Mouse (Mus musculus) intestine, postnatal 0 days (tissue): ENCODE results near the gene Abca3. TPM values are rescaled to one million over a fixed set of nuclear protein-coding genes. Genes with fewer than 3 reads are reported as not detected.

Experiments used
- ATAC-seq: fragments of 200-750 bp; cut with Nextera tagmentation; 2 replicates; pipeline ENCODE4 v1.8.0; 2017; ENCODE audit warnings: mild to moderate bottlenecking, moderate TSS enrichment, moderate library complexity
- H3K27ac ChIP-seq: fragments of 300-500 bp; sonication (generic); 2 replicates; pipeline ENCODE4 v1.5.1; 2014; ENCODE audit warnings: mild to moderate bottlenecking, low read depth, low read length, moderate library complexity
- H3K27me3 ChIP-seq: fragments of 300-500 bp; sonication (generic); replicated peaks from 2 replicates; pipeline ENCODE4 v1.6.1; 2014; ENCODE audit warnings: low read length, mixed read lengths; ENCODE audit not compliant: control insufficient read depth, insufficient read depth
- H3K36me3 ChIP-seq: fragments of 300-500 bp; sonication (generic); 2 replicates; pipeline ENCODE4 v1.6.1; 2014; ENCODE audit warnings: mild to moderate bottlenecking, moderate library complexity; ENCODE audit not compliant: control insufficient read depth, insufficient read depth
- H3K4me1 ChIP-seq: fragments of 300-500 bp; sonication (generic); replicated peaks from 2 replicates; pipeline ENCODE4 v1.6.1; 2014; ENCODE audit warnings: antibody characterized with exemption, low read length, mixed read lengths; ENCODE audit not compliant: control insufficient read depth, insufficient read depth
- H3K4me2 ChIP-seq: fragments of 300-500 bp; sonication (generic); replicated peaks from 2 replicates; pipeline ENCODE4 v1.6.1; 2014; ENCODE audit warnings: low read depth, mild to moderate bottlenecking, moderate library complexity
- H3K4me3 ChIP-seq: fragments of 300-500 bp; sonication (generic); 2 replicates; pipeline ENCODE4 v1.5.1; 2014; ENCODE audit warnings: low read depth, low read length
- H3K9ac ChIP-seq: fragments of 300-500 bp; sonication (generic); 2 replicates; pipeline ENCODE4 v1.6.1; 2014; ENCODE audit warnings: mild to moderate bottlenecking, low read depth, low read length
- H3K9me3 ChIP-seq: fragments of 300-500 bp; sonication (generic); 2 replicates; pipeline ENCODE4 v1.6.1; 2016; ENCODE audit warnings: mixed run types; ENCODE audit not compliant: control insufficient read depth
- CTCF ChIP-seq: sonication (generic); IDR thresholded peaks from 2 replicates; pipeline ENCODE4 v1.5.1; 2016; ENCODE audit warnings: low read depth, mild to moderate bottlenecking, control low read depth, antibody characterized with exemption, moderate library complexity
- WGBS: fragments of 180-500 bp; shearing (Covaris S2); extraction: QIAGEN DNeasy Blood & Tissue Kit; methylation state at CpG from one replicate; pipeline ENCODE4 v1.1.7; 2014; 5-methylcytosine and 5-hydroxymethylcytosine counted together
- polyA plus RNA-seq: library from polyadenylated mRNA; unstranded; fragments of >200 nt; fragmentation: Nextera tagmentation; extraction: Ambion mirVana; gene quantifications from 2 replicates; pipeline ENCODE4 v1.2.1, GENCODE M21; 2015

Abca3 gene
- polyA plus RNA-seq, 1 experiment from 2014 or later = 11.3 TPM

GRCm38 (mm10) chr17:24346831-24347230 lies 4.9 kb upstream of the Abca3 start:
- no peak overlapping the region for H3K27ac ChIP-seq
- WGBS = 47% methylated on average over 7 of the region's 7 CpGs
- H3K4me1 ChIP-seq = peaks cover 4% of the 10 kb centered on the region; the same call in 1 of the 2 replicates
- no peak overlapping the region for H3K4me3 ChIP-seq
- ATAC-seq = no peak
- no peak for TF ChIP-seq CTCF
- no peak overlapping the region for H3K9ac ChIP-seq
- H3K36me3 ChIP-seq = no peaks in the 10 kb centered on the region
- H3K9me3 ChIP-seq = no peaks in the 10 kb centered on the region
- H3K4me2 ChIP-seq = no peak overlapping the region
- H3K27me3 ChIP-seq = peaks cover 11% of the 10 kb centered on the region; the same call in 1 of the 2 replicates

- Histone ChIP-seq H3K36me3 (no peaks in the 10 kb centered on the region), H3K4me2 (no peak overlapping the region), H3K4me3 (no peak overlapping the region), H3K4me1 (peaks cover 4% of the 10 kb centered on the region; the same call in 1 of the 2 replicates), H3K9ac (no peak overlapping the region), H3K9me3 (no peaks in the 10 kb centered on the region), H3K27me3 (peaks cover 11% of the 10 kb centered on the region; the same call in 1 of the 2 replicates), H3K27ac (no peak overlapping the region)
- TF ChIP-seq CTCF = no peak
- no peak for ATAC-seq
- 64% methylated on average over 2 of the region's 2 CpGs for WGBS
These were observed 2.6 kb upstream of the Abca3 start for GRCm38 (mm10) chr17:24349176-24349575.

- Histone ChIP-seq H3K9me3 (no peaks in the 10 kb centered on the region), H3K4me2 (peak within 1 kb of the TSS; percentile 80), H3K4me1 (peaks cover 4% of the 10 kb centered on the region; the same call in 1 of the 2 replicates), H3K27me3 (peaks cover 11% of the 10 kb centered on the region; the same call in 1 of the 2 replicates), H3K9ac (peak within 1 kb of the TSS; percentile 73), H3K27ac (peak within 1 kb of the TSS; percentile 47), H3K4me3 (peak within 1 kb of the TSS; percentile 71), H3K36me3 (no peaks in the 10 kb centered on the region)
- ATAC-seq = peak; percentile 1; the same call in 1 of the 2 replicates
- no peak for TF ChIP-seq CTCF
- 6% methylated on average over 42 of the region's 42 CpGs for WGBS
These were observed 607 bp upstream of the Abca3 start, which contains the start of gene Abca17 for GRCm38 (mm10) chr17:24350926-24351759. Gene Abca17 (minus strand): TSS chr17:24351068.

GRCm38 (mm10) chr17:24352370-24353194 lies 832 bp downstream of the Abca3 start:
- no peak for TF ChIP-seq CTCF
- WGBS = 5% methylated on average over 33 of the region's 36 CpGs
- ATAC-seq = 0 out of 2 replicates have a peak, but pooled peaks have one; percentile 17
- H3K27me3 ChIP-seq = peaks cover 11% of the 10 kb centered on the region; the same call in 1 of the 2 replicates
- peak overlapping the region; percentile 73 for H3K9ac ChIP-seq
- peak overlapping the region; percentile 80 for H3K4me2 ChIP-seq
- 0 out of 2 replicates have a peak overlapping the region, but pooled peaks have one; percentile 47 for H3K27ac ChIP-seq
- H3K36me3 ChIP-seq = no peaks in the 10 kb centered on the region
- H3K4me1 ChIP-seq = peaks cover 4% of the 10 kb centered on the region; the same call in 1 of the 2 replicates
- H3K9me3 ChIP-seq = no peaks in the 10 kb centered on the region
- H3K4me3 ChIP-seq = peak overlapping the region; percentile 71

- 89% methylated on average over 3 of the region's 3 CpGs for WGBS
- ATAC-seq = no peak
These were observed 2.2 kb downstream of the Abca3 start for GRCm38 (mm10) chr17:24353960-24354359.

More at GRCm38 (mm10) chr17:24353960-24354359, 2.2 kb downstream of the Abca3 start:
- Histone ChIP-seq H3K4me3 (no peak overlapping the region), H3K4me2 (no peak overlapping the region), H3K27ac (no peak overlapping the region), H3K9me3 (no peaks in the 10 kb centered on the region), H3K9ac (no peak overlapping the region), H3K4me1 (peaks cover 4% of the 10 kb centered on the region; the same call in 1 of the 2 replicates), H3K36me3 (no peaks in the 10 kb centered on the region), H3K27me3 (peaks cover 11% of the 10 kb centered on the region; the same call in 1 of the 2 replicates)
- no peak for TF ChIP-seq CTCF
